Comparison of ENCODE assay signal across 15 mouse cellular contexts in the genomic region with DNA sequence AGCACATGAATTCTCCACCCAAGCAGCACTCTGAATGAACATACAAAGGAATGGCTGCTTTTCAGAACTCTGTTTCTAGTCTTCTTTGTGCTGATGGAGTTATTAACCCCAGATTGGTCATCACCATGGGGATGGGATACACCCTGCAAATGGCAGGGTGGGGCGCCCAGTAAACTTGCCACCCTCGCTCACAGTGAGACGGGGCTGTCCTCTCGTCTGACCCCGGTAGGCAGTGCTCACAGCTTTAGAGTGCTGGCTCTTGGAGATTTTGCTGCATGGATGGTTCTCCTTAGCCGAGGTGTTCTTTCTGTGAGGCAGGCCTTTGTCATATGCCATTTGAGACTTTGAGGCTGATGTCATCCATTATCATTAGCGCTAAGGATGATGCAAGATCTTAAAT. TPM values are rescaled to one million over a fixed set of nuclear protein-coding genes. Genes with fewer than 3 reads are reported as not detected.
DNase-seq lines count a peak whose midpoint lies in the region; ATAC-seq lines count a peak whose summit lies in the region.
"Had no signal": no experiment of that assay in that cellular context is flagged by ENCODE, and none has a peak within 500 bp of the region (broad histone marks: within the 10 kb centered on the region; RNA-seq: fewer than 3 reads in every experiment).

No protein-coding gene starts in this region.

- no peak overlapping the region for H3K27ac ChIP-seq in midbrain, embryonic 12.5 days (replicated peaks)
- H3K27ac ChIP-seq in midbrain, embryonic 14.5 days (replicated peaks; ENCODE audit: low read depth, low read length), result no peak overlapping the region
- H3K27ac ChIP-seq in forebrain, embryonic 10.5 days, result peak overlapping the region; percentile 59; the same call in 1 of the 2 replicates
- H3K27ac ChIP-seq in forebrain, embryonic 16.5 days (ENCODE audit: low read length), result no peak overlapping the region
- no peak overlapping the region for H3K27ac ChIP-seq in neural tube, embryonic 14.5 days (ENCODE audit: low read depth, low read length)
- H3K27ac ChIP-seq: heart, embryonic 10.5 days; kidney, postnatal 0 days; limb, embryonic 15.5 days had no signal

- H3K4me3 ChIP-seq in midbrain, embryonic 12.5 days, result no peak overlapping the region
- H3K4me3 ChIP-seq in midbrain, embryonic 14.5 days (replicated peaks; ENCODE audit: low read depth, low read length), result no peak overlapping the region
- no peak overlapping the region for H3K4me3 ChIP-seq in forebrain, embryonic 10.5 days
- H3K4me3 ChIP-seq in forebrain, embryonic 16.5 days (replicated peaks; ENCODE audit: low read length), result no peak overlapping the region
- H3K4me3 ChIP-seq in neural tube, embryonic 14.5 days (ENCODE audit: low read depth, low read length), result no peak overlapping the region
- H3K4me3 ChIP-seq: heart, embryonic 10.5 days; limb, embryonic 15.5 days had no signal

- peaks cover 16% of the 10 kb centered on the region for H3K27me3 ChIP-seq in midbrain, embryonic 12.5 days
- H3K27me3 ChIP-seq in midbrain, embryonic 14.5 days (ENCODE audit: control insufficient read depth, insufficient read depth, low read length), result no peaks in the 10 kb centered on the region
- H3K27me3 ChIP-seq in forebrain, embryonic 10.5 days (ENCODE audit: poor library complexity, severe bottlenecking), result peaks cover 30% of the 10 kb centered on the region
- H3K27me3 ChIP-seq in forebrain, embryonic 16.5 days (replicated peaks; ENCODE audit: control insufficient read depth, insufficient read depth, low read length), result no peaks in the 10 kb centered on the region
- H3K27me3 ChIP-seq in neural tube, embryonic 14.5 days (ENCODE audit: control insufficient read depth, insufficient read depth, low read length), result no peaks in the 10 kb centered on the region
- H3K27me3 ChIP-seq: limb, embryonic 15.5 days had no signal

- no peak overlapping the region for H3K4me2 ChIP-seq in midbrain, embryonic 12.5 days (replicated peaks)
- H3K4me2 ChIP-seq in midbrain, embryonic 14.5 days (ENCODE audit: low read length), result no peak overlapping the region
- H3K4me2 ChIP-seq in forebrain, embryonic 16.5 days (ENCODE audit: low read length), result no peak overlapping the region
- H3K4me2 ChIP-seq in neural tube, embryonic 14.5 days (ENCODE audit: low read depth, low read length), result no peak overlapping the region
- H3K4me2 ChIP-seq: limb, embryonic 15.5 days; lung, embryonic 14.5 days had no signal

- DNase-seq in midbrain, embryonic 14.5 days, result no peak
- DNase-seq in forebrain, embryonic 10.5 days (ENCODE audit: extremely low spot score, low spot score), result no peak
- DNase-seq in right cerebral cortex, postnatal 36 days (ENCODE audit: low spot score in 2 of 2), result no peak
- DNase-seq in layer of hippocampus, postnatal 10 days (ENCODE audit: low spot score in 2 of 2), result no peak
- DNase-seq: cerebellum, postnatal 36 days; gastrocnemius, postnatal 14 days; lung, embryonic 14.5 days; thymus, adult 18-20 months had no signal

- H3K9me3 ChIP-seq in midbrain, embryonic 12.5 days, result no peaks in the 10 kb centered on the region
- H3K9me3 ChIP-seq in midbrain, embryonic 14.5 days (ENCODE audit: control insufficient read depth, low read length), result 0 out of 2 replicates have a peak, but pooled peaks cover 3% of the 10 kb centered on the region
- no peaks in the 10 kb centered on the region for H3K9me3 ChIP-seq in forebrain, embryonic 10.5 days
- H3K9me3 ChIP-seq in forebrain, embryonic 16.5 days (ENCODE audit: control insufficient read depth, low read length), result no peaks in the 10 kb centered on the region
- no peaks in the 10 kb centered on the region for H3K9me3 ChIP-seq in neural tube, embryonic 14.5 days (ENCODE audit: control insufficient read depth, low read length)
- H3K9me3 ChIP-seq: heart, embryonic 10.5 days; limb, embryonic 15.5 days had no signal

- ATAC-seq in midbrain, embryonic 12.5 days (ENCODE audit: low FRiP score, low read depth), result peak; percentile 67; the same call in 1 of the 2 replicates
- ATAC-seq in midbrain, embryonic 14.5 days (ENCODE audit: low FRiP score, low TSS enrichment), result no peak
- ATAC-seq in forebrain, embryonic 16.5 days, result 0 out of 2 replicates have a peak, but pooled peaks have one; percentile 41
- peak; percentile 68; the same call in 1 of the 2 replicates for ATAC-seq in neural tube, embryonic 14.5 days (ENCODE audit: low read depth)
- ATAC-seq: intestine, embryonic 16.5 days had no signal

- H3K4me1 ChIP-seq in midbrain, embryonic 12.5 days, result peaks cover 9% of the 10 kb centered on the region; the same call in 1 of the 2 replicates
- no peaks in the 10 kb centered on the region for H3K4me1 ChIP-seq in midbrain, embryonic 14.5 days (ENCODE audit: control insufficient read depth, insufficient read depth, low read length)
- H3K4me1 ChIP-seq in forebrain, embryonic 10.5 days, result peaks cover 21% of the 10 kb centered on the region
- H3K4me1 ChIP-seq in forebrain, embryonic 16.5 days (replicated peaks; ENCODE audit: control insufficient read depth, insufficient read depth, low read length), result peaks cover 12% of the 10 kb centered on the region
- no peaks in the 10 kb centered on the region for H3K4me1 ChIP-seq in neural tube, embryonic 14.5 days (ENCODE audit: control insufficient read depth, insufficient read depth, low read length)
- H3K4me1 ChIP-seq: heart, embryonic 10.5 days; limb, embryonic 15.5 days had no signal

- 46% methylated on average over 7 of the region's 7 CpGs for WGBS in midbrain, embryonic 12.5 days
- WGBS in midbrain, embryonic 14.5 days, result 58% methylated on average over 7 of the region's 7 CpGs
- WGBS in forebrain, embryonic 10.5 days, result 56% methylated on average over 7 of the region's 7 CpGs
- 39% methylated on average over 7 of the region's 7 CpGs for WGBS in forebrain, embryonic 16.5 days
- 29% methylated on average over 7 of the region's 7 CpGs for WGBS in neural tube, embryonic 14.5 days

- no peaks in the 10 kb centered on the region for H3K36me3 ChIP-seq in midbrain, embryonic 12.5 days
- H3K36me3 ChIP-seq in midbrain, embryonic 14.5 days (ENCODE audit: control insufficient read depth, insufficient read depth, low read length), result no peaks in the 10 kb centered on the region
- H3K36me3 ChIP-seq in forebrain, embryonic 10.5 days (replicated peaks), result no peaks in the 10 kb centered on the region
- H3K36me3 ChIP-seq in forebrain, embryonic 16.5 days (ENCODE audit: control insufficient read depth, insufficient read depth), result no peaks in the 10 kb centered on the region
- H3K36me3 ChIP-seq in neural tube, embryonic 14.5 days (ENCODE audit: control insufficient read depth, insufficient read depth, low read length), result no peaks in the 10 kb centered on the region
- H3K36me3 ChIP-seq: heart, embryonic 10.5 days; limb, embryonic 15.5 days had no signal

- no peak overlapping the region for H3K9ac ChIP-seq in midbrain, embryonic 12.5 days (replicated peaks)
- H3K9ac ChIP-seq in midbrain, embryonic 14.5 days (replicated peaks; ENCODE audit: low read length), result no peak overlapping the region
- H3K9ac ChIP-seq in forebrain, embryonic 16.5 days (replicated peaks; ENCODE audit: low read depth, low read length), result no peak overlapping the region
- no peak overlapping the region for H3K9ac ChIP-seq in neural tube, embryonic 14.5 days (replicated peaks; ENCODE audit: low read depth, low read length)
- H3K9ac ChIP-seq: limb, embryonic 15.5 days; lung, embryonic 14.5 days had no signal

RNA-seq across cellular contexts. Expression of gene Crnkl1, which starts 23.7 kb away (rescaled TPM):
- 40.9 and 41.0 TPM in 2 replicates for polyA plus RNA-seq in midbrain, embryonic 12.5 days (2016; fragmentation: Nextera tagmentation; extraction: Ambion mirVana)
- 27.7 and 33.5 TPM in 2 replicates for polyA plus RNA-seq in midbrain, embryonic 14.5 days (2014; fragmentation: Nextera tagmentation; extraction: Ambion mirVana)
- 38.2 and 41.6 TPM in 2 replicates for polyA plus RNA-seq in forebrain, embryonic 10.5 days (2016; fragmentation: Nextera tagmentation; extraction: Ambion mirVana)
- 33.8 and 34.3 TPM in 2 replicates for polyA plus RNA-seq in forebrain, embryonic 16.5 days (2015; fragmentation: Nextera tagmentation; extraction: Ambion mirVana)
- 26.1 and 28.7 TPM in 2 replicates for polyA plus RNA-seq in neural tube, embryonic 14.5 days (2014; fragmentation: Nextera tagmentation; extraction: Ambion mirVana)
- 10 to 100 TPM; 19.2 to 20.6 TPM for total RNA-seq in layer of hippocampus, postnatal 10 days (2021)

RNA-seq across cellular contexts. Expression of gene Cfap61, which starts 24.0 kb away (rescaled TPM):
- 1.9 and 2.3 TPM in 2 replicates for polyA plus RNA-seq in midbrain, embryonic 12.5 days (2016; fragmentation: Nextera tagmentation; extraction: Ambion mirVana)
- polyA plus RNA-seq in midbrain, embryonic 14.5 days (2014; fragmentation: Nextera tagmentation; extraction: Ambion mirVana), result 1.1 and 1.7 TPM in 2 replicates
- 0.62 and 0.78 TPM in 2 replicates for polyA plus RNA-seq in forebrain, embryonic 10.5 days (2016; fragmentation: Nextera tagmentation; extraction: Ambion mirVana)
- 1.3 and 3.8 TPM in 2 replicates for polyA plus RNA-seq in forebrain, embryonic 16.5 days (2015; fragmentation: Nextera tagmentation; extraction: Ambion mirVana)
- polyA plus RNA-seq in neural tube, embryonic 14.5 days (2014; fragmentation: Nextera tagmentation; extraction: Ambion mirVana), result 2.6 and 4.9 TPM in 2 replicates
- 1 to 10 TPM; 3.6 to 4.1 TPM for total RNA-seq in layer of hippocampus, postnatal 10 days (2021)
- total RNA-seq: gastrocnemius, postnatal 14 days had no signal
- polyA plus RNA-seq: lung, embryonic 14.5 days had no signal

RNA-seq across cellular contexts. Expression of gene Naa20, which starts 56.7 kb away (rescaled TPM):
- 117 and 119 TPM in 2 replicates for polyA plus RNA-seq in midbrain, embryonic 12.5 days (2016; fragmentation: Nextera tagmentation; extraction: Ambion mirVana)
- polyA plus RNA-seq in midbrain, embryonic 14.5 days (2014; fragmentation: Nextera tagmentation; extraction: Ambion mirVana), result 128 and 134 TPM in 2 replicates
- polyA plus RNA-seq in forebrain, embryonic 10.5 days (2016; fragmentation: Nextera tagmentation; extraction: Ambion mirVana), result 155 and 167 TPM in 2 replicates
- polyA plus RNA-seq in forebrain, embryonic 16.5 days (2015; fragmentation: Nextera tagmentation; extraction: Ambion mirVana), result 127 and 128 TPM in 2 replicates
- 145 and 151 TPM in 2 replicates for polyA plus RNA-seq in neural tube, embryonic 14.5 days (2014; fragmentation: Nextera tagmentation; extraction: Ambion mirVana)
- total RNA-seq in layer of hippocampus, postnatal 10 days (2021), result 10 to 100 TPM; 62.3 to 69.6 TPM
